Mouse (Mus musculus) B cell, adult 2 months (primary cell): Measurements from ENCODE around the gene Grik2.
"Not testable (repeated sequence)": the region's sequence is repeated elsewhere in the genome, so short reads cannot be mapped to it uniquely, and the experiment has no call there.

ENCODE experiments used
- DNase-seq, 2 experiments: peaks; one replicate each; pipeline ENCODE4 v3.0.0; 2022

The Grik2 gene

DNA sequence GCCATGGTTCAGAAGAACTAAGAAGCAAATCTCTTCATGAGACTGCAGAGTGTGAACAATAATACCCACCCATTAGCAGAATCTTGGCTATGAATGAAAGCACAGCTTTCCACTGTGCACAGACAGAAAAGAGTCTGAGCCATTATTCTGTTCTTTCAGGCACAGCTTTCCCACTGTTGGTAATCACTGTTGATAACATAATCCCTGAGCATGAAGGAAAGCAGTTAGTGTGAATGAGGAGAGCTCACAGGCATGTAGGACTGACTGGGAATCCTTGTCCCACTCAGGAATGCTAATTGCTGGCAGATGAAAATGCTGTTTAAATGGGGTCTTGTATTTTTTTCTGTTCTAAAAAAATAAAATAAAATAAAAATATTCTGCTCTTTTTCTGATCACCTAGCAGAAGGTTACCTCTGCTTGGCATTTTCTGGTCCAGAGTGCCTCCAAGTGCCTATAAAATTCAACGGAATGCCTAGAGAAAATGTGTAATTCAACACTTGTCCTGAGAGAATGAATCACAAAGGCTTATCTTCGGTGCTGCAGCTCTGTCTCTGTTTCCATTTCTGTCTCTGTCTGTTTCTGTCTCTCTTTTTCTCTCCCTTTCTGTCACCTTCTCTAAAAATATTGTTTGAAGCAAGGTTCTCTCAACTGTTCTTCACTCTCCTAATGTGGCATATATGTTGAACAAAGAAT is 532.2 kb downstream of the Grik2 start:
- DNase-seq, result no peak

DNA sequence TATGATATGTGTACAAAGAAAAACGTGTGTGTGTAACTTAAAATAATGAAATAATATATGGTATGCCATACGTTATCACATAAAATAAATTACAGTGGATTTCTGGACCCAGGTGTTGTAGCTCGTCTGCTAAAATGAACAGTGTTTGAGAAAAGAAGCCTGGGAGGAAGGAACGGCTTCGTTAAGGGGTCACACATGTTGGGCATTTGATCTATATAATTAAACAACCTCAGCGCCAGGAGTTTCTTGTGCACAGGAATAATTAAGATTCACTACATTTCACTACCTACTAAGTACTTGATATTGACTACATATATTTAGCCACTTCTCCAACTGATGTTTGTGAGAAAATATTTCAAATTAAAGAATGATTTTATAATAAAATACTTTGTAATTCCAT is 551.2 kb downstream of the Grik2 start:
- DNase-seq, result not testable (repeated sequence)

DNA sequence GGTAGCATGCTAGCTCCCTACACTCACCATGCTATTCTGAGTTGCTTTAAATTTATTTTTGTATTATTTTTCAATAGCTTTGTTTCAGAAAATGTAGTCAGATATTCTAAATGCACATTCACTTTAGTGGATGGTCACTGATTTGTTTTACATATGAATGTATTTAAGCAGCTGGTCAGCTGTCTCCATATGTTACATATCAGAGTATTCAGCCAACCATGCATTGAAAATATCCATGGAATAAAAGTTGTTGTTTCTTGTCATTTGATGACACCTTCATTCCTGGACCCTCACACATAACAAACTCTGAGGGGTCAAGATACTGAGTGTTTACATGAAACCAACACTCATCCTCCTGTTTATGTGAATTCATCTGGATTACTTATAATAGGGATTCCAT is 551.7 kb downstream of the Grik2 start:
- not testable (repeated sequence) for DNase-seq

DNA sequence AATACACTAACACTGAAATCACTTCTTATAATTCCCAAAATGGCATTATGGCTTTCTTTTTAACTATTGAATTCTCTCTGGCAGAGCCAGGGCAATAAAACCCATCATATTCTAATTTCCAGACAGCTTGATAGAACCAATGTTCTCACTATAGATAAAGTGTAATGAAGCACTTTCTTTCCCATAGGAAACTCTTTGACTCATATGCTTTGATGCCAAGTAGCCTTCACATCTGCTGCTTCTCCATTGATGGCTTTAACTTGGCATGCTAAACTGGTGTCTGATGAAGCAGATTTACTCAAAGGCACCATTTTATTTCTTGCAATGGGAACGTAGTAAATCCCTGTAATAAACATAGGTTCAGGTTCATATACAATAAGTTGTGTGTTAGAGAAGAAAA is 568.5 kb downstream of the Grik2 start:
- no peak for DNase-seq

DNA sequence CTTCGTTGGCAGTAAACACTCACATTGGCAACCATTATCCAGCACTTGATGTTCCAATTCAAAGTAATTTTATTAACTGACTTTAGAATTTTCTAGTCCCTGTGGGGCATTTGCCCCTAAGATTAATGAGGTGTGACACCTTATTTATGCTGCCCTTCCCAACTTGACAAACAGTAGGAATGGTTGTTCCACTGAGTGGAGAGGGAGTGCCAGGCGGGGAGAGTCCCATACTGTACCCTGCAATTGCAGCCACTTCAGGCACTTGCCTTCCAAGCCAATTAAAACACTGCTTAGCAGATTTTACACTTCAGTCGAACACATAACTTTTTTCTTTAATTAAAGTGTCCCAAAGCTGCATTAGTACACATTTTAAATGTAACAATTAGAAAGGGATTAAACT is 568.9 kb downstream of the Grik2 start:
- DNase-seq, result no peak

DNA sequence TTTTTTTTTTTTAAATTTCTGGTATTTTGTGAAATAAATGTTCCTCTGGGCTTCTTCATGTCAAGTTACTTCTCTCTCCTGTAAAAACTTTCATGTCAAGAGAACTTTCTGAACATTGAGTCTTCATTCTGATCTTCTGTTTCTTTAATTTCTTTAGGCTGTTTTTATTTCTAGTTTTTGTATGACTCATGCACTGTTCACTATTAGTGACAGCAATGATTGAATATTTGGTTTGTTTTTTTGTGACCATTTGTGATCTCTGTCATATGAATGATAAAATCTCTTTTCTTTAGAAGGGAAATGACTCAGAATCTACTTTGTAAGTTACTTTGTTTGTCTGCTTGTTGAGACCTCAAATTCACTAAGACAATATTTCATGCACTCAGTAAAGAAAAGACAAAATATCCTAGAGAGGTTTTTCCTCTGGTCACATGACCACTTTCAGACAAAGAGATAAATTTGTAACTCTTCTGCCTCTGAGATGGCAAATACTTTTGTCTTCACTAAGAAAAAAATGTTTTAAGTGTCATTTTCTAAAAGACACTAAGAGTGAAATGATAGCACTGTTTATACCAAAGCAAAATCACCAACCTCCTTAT is 596.7 kb downstream of the Grik2 start:
- no peak for DNase-seq

DNA sequence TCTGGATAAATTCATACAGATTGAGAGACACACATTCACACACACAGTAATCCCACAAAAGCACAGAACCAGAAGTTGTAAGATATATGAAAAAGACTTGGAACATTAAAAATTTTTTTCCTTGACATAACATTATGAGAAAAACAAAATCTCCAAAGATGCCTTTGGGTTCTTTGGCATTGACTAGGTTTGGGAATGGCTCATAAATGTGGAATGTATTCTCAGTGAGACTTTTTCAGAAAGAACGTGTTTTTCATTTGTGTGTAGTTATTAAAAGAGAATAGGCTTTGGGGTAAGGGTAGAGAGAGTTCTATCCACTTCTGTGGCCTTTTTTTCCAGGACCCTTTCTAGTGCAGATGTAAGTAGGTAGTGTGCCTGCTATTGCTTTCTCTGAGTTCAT is 597.3 kb downstream of the Grik2 start:
- no peak for DNase-seq

DNA sequence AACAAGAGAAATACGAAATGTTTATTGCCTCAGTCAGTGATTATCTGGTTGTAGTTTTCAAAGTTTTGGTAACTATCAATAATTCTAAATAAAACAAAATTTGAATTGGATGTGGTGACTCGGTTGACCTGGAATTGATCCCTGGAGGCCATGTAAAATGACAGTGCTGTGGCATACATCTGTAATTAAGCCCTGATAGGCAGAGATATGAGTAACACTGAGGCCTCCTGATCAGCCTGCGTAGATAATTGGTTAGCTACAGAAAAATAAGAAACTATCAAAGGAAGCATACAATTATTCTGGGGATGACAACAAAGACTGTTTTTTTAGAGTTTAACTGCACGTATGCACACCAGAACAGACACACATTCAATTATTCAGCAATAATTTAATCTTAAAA is 634.4 kb downstream of the Grik2 start:
- DNase-seq, result no peak

DNA sequence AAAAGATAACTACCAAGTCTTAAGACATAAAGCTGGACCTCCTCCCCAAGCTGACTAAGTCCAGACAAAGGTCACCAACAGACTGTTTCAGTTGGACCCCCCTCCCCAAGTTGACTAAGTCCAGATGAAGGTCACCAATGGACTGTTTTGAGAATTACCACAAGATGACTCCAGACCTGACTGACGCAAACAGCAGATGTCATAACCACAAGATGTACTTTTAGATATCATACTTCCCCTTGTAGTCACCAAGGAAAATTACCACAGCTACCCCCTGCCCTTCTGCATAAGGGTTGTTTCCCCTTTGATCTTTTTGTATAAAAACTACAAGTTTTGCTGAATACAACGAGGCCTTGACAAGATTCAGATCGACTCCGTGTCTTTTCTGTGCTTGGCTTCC is 637.1 kb downstream of the Grik2 start:
- DNase-seq, result not testable (repeated sequence)

DNA sequence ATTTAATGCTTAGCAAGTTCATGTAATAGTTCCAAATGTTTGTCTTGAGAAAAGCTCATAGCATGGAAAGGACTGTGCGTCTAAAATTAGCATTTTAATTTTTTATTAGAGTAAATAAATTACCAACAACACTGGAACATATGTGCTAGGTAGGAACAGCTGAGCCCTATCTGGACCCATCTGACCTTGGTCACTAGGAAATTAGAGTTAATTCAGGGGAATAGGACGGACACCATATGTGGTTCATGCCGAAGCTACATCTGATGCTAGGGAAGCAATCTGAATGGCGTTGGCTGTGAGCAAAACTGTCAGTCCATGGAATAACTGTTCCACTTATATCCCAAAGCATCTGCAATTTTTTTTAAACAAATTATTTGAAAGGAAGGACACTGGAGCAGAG is 638.9 kb downstream of the Grik2 start:
- no peak for DNase-seq

DNA sequence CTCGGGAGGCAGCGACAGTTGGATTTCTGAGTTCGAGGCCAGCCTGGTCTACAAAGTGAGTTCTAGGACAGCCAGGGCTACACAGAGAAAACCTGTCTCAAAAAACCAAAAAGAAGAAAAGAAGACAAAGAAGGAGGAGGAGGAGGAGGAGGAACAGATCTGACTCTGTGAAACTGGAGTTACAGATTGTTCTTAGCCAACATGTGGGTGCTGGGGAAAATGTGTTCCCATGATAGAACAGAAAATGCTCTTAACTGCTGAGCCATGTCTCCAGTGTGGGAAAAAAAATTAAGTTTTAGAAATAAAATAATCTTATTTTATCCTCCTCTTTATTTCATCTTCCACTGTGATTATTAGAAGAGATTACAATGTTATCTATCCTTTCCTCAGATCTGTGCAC is 645.9 kb downstream of the Grik2 start:
- DNase-seq, result no peak

DNA sequence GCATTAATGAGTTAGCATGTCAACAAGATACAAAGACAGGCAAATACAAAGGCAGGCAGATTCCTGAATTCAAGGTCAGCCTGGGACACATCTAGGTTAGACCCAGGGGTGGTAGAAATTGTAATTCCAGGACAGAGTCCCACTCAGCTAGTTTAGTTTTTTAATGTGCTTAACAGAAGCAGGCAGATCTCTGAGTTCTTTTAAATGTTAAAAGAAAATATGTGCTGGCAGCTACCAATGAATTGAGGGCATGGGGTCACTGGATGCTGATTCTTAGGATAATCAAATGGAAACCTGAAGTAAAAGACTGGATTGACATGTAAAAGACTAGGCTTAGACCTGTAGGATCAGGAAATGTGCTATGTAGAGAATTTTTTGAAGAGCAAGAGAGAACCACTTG is 651.8 kb downstream of the Grik2 start:
- DNase-seq, result no peak

DNA sequence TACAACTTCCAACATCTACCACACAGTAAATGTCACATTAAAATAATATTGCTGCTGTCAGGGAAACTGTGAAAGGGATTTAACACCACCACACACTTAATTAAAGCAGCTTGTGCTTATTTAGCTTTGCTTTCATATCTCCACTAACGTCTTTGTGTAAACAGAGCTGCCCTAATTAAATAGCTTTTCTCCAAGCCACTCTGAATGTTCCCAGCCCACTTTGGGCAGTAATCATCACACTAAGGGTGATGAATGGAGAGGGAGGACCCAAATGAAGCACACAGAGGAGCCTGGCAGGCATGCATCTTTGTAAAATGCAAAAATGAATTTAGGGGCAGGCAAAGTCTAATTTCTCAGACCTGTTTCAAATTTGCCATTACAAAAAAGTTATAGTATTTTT is 657.3 kb downstream of the Grik2 start:
- DNase-seq, result no peak

DNA sequence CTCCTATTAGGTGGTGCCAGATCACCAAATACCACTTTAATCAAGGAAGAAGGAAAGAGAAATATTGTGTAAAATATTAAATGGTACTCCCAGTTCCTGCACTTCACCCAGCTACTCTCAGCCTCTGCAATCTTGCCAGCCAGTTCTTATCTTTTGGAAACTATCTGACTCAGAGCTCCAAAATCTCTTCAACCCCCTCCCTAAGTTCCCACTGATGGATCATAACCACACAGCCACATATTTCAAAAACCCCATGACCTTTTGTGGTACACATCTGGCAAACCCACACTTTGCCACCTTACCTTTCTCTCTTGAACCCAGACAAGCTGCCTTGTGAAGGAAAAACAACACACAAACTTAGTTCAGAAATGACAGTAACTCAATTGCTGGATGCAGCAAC is 738.2 kb downstream of the Grik2 start:
- no peak for DNase-seq

DNA sequence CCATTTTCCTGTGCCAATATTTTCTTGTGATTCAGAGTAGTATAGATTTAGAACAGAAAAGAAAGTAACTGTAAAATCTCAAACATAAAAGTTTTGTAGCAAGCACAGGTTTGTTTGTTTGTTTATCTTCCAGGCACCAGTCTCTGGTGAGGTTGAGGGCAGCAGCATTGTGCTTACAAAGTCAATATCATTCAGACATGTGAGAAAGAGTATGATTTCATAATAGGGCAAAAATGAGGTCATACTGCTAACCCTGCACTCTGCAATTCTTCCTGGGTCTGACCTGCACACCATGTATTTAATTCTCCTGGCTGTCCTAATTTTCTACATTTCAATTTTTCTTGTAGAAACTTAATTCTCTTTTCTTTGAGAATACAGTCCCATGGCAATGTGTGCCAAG is 739.2 kb downstream of the Grik2 start:
- DNase-seq, result no peak
